Mouse (Mus musculus) gastrocnemius, postnatal 36 days (tissue): Measurements from ENCODE around the gene Ush1g. TPM values are rescaled to one million over a fixed set of nuclear protein-coding genes. Genes with fewer than 3 reads are reported as not detected.

Source experiments
- DNase-seq, 2 experiments: peaks; one replicate each; pipeline ENCODE4 v3.0.0; 2022
- intact Hi-C: fragments of 180-260 bp; cut with DNase I; formaldehyde crosslinking; loops from one replicate; pipeline ENCODE4 v1.15.1; 2025
- long read RNA-seq, 2 experiments: library from polyadenylated mRNA; stranded (forward); transcript quantifications; one replicate each; pipeline ENCODE4 v2.0.0; 2021
- total RNA-seq, 2 experiments: library from RNA; stranded (reverse); gene quantifications; 2 replicates each; pipeline ENCODE4 v1.2.3; 2021

The Ush1g gene
- 1 to 10 TPM in 1 of 2 experiments, under 1 TPM in 1; 0.72 to 1.3 TPM for total RNA-seq
- long read RNA-seq, experiment 1 = 0 reads
- long read RNA-seq, experiment 2, partial matches to known transcripts = 1 of 1 reads
- long read RNA-seq, experiment 2, other reads (novel, unspliced or antisense) = 0 of 1 reads

DNA sequence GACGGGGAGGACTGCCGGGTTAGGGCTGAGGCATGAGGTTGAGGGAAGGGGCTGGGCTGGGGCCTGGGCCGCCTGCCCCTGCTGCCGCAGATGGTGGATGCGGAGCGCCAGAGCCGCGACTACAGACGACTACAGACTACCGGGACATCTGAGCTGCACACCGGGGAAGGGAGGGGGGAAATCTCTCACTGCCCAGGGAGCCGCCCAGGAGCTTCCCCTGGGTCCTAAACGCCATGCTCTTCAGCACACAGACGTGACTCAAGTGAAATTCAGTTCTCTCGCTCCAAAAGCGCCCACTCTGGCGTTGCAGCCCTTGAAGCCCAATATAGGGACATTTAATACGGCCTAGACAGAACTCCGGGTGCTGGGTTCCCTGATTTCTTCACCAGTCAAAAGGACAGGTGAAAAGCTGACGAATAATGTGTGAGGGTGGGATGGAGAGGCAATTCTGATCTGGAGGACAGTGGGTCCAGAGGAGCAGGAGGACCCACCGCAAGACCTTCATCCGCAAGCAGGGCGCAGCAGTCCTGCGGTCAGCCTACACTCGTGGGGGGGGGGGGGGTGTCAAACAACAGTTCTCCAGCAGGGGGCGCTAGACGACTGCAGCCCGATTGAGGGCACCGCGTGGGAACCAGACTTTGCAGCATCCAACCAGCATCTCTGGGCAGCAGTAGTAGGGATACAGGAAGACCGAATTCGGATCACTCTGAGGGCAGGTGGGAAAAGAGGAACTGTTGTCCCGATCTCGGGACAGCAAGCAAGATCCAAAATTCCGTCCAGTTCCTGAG lies at the start of gene Ush1g:
Gene Ush1g (minus strand): TSS at position 136 of the 788 bp plus-strand sequence.
- intact Hi-C loops = loop anchor here (1.0 kb wide), 1 partner anchor 32 kb away; no protein-coding TSS in a partner anchor
- peak in 1 of 2 experiments; percentile 40 for DNase-seq

DNA sequence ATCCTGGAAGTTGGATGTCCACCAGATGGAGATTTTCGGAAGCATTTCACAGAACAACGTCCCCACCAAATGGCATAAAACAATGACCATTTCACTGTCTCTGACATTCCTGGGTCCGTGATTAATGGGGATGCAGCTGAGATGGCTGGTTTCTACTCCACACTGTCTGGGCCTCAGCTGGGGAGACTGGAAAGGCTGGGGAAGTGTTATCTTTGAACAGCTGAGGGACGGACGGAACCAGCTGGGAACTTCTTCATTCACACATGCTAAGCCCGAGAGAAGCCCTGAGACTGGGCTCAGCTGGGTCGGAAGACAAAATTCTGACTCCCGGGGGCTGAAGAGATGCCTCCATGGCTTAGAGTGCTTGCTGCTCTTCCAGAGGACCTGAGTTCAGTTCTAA lies 49.5 kb upstream of the Ush1g start:
- no peak for DNase-seq
- intact Hi-C loops = no loop called here

DNA sequence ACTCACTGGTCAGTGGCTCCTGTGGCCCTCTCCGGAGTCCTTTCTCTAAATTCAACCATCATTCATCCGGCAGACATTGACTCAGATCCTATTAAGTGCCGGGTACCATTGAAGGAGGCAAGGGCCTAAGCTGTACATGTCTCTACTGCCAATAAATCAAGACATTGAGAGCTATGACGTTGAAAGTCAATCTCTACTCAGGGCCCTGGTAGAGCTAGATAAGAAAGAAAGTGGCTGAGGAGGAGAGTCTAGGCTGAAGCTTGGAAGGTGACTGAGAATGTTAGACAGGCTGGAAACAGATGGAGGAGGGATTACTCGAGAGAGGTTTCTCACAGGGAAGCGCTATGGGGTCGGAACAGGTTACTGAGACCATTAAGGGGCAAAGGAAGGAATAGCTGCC lies 48.5 kb upstream of the Ush1g start:
- DNase-seq = no peak
- intact Hi-C loops = no loop called here

DNA sequence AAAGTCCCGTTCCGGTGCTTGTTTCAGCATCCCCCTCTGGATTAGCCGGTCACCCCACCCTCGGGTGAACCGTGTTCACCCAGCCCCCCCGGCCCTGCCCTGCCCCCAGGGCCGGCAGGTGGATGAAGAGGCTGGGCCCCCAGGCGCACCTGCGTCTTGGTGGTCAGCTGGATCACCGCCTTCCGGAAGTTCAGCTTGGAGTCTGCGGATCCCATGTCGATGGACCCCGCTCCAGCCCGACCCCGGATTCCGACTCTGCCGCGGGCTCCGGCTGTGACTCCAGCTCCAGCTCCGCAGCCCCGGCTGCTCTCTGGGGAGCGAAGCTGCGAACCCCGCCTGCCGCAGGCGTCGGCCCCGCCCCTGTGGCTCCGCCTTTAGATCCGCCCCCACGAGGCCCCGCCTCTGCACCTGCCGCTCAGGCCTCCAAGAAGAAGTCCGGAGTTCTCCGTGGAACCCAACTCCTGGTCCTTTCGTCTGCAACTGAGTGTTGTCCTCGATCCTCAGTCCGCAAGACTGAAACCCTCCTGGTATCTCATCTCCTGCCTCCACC lies 45.6 kb upstream of the Ush1g start, which contains the start of gene Hid1:
Gene Hid1 (minus strand): TSS at position 362 of the 550 bp plus-strand sequence.
- peak; percentile 65 to 70 for DNase-seq
- intact Hi-C loops = no loop called here

DNA sequence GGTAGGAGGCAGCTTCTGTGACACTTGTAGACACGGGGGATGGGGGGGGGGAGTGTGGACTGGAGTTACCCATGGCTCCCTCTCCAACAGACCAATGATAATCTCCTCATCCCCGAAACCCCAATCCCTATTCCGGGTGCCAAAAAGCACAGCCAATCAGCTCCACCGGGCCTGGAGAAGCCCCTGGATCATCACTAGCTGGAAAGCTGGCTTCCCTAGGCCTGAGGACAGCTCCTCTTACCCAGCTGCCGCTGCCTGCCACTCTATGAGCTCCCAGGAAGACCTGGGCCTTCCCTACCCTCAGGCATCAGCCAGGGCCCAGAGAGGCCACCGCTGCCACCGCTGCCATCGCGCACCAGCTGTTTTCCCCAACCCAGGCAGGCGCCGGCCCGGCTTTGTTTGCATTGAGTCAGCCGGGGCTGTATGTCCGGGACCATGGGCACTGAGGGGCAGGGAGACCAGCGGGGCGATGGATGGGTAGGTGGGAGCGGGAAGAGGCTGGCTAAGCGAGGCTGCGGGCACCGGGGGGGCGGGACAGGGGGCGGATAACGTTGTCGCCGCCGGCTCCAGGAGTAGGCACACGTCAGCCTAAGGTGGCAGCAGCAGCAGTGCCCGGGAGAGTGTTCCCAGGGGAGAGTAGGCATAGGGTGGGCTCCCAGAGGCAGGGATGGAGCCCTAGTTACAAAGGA lies 45.0 kb upstream of the Ush1g start:
- intact Hi-C loops = no loop called here
- DNase-seq = no peak

DNA sequence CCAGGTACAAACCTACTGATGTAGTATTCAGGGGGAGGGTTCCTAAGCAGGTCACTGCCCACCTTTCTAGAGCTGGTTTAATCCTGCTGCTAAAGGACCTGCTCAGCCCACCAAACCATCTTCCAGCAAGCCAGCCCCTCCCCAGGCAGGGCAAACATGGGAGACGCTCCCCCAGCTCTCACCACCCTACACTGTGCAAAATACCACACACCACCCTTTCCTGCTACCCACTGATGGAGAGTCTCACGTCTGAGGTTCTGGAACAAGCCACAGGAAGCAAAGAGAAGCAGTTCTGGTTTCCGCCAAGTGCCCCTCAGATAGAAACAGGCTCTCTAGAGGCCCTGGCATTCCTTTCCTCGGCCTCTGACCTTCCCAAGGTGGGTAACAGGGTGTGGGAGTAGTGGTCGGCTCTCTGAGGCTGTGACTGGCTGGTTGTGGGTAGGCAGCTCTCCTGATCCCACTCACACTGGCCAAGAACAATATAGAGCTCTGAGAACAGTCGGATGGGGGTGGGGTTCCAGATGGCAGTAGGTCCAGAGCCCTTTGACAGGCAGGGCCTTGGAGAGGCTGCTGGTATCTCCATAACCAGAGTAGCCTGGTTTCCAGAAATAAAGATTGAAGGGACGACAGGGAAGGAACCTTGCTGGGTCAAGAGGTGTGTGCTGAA lies 44.3 kb upstream of the Ush1g start:
- intact Hi-C loops = no loop called here
- DNase-seq = no peak

DNA sequence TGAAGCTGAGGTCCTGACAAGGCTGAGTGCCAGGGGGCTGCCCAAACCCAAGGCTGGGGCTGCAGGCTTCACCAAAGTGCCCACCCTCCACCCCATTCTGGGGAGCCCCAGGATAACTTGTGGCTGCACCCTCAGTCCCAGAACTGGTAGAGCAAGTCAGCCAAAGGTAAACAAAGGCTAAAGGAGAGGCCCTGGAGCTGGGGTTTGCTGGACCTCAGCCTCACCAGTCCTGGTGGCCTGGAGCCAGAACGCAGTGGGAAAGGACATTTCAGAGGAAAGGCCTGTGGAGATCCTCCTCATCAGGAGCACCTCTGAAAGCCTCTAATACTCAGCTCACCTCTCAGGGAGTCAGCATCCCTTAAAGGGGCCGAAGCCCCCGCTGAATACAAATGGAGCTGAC lies 42.3 kb upstream of the Ush1g start:
- no peak for DNase-seq
- intact Hi-C loops = no loop called here

DNA sequence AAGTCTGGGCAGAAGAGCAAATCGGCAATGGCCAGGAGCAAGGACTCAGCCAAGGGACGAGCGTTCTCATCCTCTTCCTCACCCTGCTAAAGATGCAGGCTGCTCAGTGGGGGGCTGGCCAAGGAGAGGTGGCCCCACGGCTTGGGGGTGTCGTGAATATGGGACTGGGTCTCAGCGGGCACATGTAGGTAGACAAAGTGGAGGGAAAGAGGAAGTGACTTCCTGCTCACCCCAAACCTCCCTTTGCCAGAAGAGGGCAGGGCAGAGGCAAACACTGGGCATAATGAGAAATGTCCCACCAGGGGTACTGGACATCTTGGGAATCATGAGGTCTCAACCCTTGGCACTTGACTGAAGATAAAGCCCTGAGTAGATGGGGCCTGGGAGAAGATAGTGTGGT lies 37.9 kb upstream of the Ush1g start:
- intact Hi-C loops = loop anchor here (1.0 kb wide), 1 partner anchor 112 kb away; no protein-coding TSS in a partner anchor

DNA sequence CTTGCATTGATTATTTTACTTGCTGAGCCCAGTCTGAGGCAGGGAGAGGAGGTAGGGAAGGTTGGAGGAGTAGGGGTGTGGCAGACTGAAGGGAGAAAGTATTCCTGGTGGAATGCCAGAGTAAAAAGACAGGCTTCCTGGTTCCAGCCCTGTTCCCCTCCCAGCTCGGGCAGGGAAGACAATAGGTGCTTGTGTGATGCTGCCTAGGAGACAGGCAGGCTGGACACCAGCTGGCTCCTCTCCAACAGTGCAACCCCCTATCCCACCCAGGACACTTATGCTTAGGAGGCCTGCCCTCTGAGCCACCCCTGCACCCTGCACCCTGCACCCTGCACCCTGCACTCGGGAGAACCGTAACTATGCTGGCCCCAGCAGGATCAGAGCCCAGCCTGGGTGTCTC lies 37.5 kb upstream of the Ush1g start:
- intact Hi-C loops = loop anchor here (1.0 kb wide), 1 partner anchor 112 kb away; no protein-coding TSS in a partner anchor
- DNase-seq = no peak

More for the DNA sequence above, 37.9 kb upstream of the Ush1g start:
- DNase-seq = no peak

DNA sequence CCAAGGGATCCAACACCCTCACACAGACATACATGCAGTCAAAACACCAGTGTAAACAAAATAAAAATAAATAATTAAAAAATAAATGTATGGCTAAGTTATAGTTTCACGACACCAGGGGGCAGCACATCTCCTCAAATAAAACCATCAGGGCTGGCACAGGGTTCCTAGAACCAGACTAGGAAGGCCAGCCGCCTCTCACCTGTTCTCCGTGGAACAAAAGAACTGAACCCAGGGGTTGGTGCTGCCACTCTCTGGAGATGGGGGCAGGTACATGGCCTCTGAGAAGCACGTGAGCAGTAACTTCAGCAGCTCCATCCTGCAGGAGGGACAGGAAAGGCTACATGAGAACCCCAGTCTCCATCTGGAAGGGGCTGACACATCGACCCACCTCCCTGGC lies 36.6 kb upstream of the Ush1g start:
- intact Hi-C loops = no loop called here
- peak in 1 of 2 experiments; percentile 58 for DNase-seq

DNA sequence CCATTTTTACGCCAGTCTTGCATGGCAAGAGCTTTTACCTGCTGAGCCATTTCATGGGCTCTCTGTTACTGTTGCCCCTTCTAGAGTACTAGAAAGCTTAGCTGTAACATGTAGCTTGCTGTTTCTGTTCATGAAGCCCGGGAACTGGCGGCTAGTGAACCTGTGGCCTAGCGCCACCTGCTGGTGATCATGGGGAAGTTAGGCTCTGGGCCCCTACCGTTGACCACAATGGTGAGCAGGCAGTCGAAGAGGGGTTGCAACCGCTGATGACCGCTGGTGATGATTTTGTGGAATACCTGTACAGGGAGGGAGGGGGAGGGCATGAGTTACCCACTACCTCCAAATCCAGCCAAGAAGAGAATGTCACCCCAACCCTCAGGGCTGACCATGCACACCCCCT lies 32.3 kb upstream of the Ush1g start:
- DNase-seq = peak; percentile 40 to 48
- intact Hi-C loops = loop anchor here (1.0 to 5.0 kb wide), 2 partner anchors 32 to 152 kb away; partner anchors contain the start of gene Ush1g

DNA sequence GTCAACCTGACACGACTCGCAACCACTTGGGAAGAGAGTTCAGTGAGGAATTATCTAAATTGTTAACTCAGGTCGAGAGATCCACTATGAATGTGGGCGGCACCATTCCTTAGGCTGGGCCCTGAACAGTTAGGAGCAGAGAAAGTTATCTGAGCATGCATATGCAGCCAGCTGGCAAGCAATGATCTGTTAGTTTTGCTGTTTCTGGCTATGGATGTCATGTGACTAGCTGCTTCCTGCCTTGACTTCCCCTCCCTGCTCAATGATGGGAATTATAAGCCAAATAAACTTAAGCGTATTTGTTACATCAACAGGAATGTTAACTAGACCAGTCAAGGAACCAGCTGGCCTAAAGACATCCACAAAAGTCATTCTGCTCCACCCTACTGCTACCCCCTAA lies 31.5 kb upstream of the Ush1g start:
- no peak for DNase-seq
- intact Hi-C loops = loop anchor here (5.0 kb wide), 1 partner anchor 151 kb away; no protein-coding TSS in a partner anchor

DNA sequence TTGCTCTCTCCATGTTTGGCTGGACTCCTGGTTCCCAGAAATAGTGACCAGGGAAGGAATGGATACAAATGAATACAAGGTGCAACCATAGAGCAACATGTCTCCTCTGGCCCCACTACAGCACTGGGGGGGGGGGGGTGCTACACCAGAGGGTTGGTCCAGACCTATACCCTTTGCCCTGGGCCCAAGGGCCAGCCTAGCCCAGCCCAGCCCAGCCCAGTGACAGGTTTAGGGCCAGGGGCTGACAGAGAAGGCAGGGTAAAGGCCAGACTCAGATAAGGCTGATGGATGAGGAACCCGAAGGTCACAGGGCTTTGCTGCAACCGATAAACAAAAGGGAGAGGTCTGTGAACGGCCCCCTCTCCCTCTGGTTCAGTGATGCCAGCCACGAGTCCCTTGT lies 28.1 kb upstream of the Ush1g start:
- intact Hi-C loops = loop anchor here (5.0 kb wide), 1 partner anchor 148 kb away; no protein-coding TSS in a partner anchor
- DNase-seq = no peak

DNA sequence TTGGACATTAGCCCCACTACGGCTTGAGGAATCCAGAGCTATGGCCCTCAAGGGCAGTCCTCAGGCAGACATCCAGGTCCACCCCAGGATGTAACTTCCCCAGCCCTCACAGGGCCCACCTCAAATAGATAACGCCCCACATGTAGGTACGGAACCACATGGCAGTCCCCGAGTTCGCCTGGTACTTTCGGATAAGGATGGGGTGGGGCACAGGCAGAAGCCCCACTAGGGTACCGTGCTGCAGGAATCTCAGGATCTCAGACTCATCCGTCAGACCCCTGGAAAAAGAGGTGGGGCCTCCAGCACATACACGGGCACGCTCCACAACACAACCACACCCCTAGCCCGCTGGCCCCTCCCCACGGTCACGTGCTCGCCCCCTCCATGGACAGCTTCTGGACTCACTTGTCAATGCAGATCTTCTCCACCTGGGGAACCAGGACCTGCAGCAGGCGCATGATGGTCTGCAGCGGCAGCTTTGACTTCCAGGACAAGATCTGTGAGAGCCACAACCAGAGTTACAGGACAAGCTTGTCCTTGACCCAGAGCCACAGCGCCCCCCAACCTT lies 26.9 kb upstream of the Ush1g start:
- intact Hi-C loops = no loop called here
- DNase-seq = no peak

DNA sequence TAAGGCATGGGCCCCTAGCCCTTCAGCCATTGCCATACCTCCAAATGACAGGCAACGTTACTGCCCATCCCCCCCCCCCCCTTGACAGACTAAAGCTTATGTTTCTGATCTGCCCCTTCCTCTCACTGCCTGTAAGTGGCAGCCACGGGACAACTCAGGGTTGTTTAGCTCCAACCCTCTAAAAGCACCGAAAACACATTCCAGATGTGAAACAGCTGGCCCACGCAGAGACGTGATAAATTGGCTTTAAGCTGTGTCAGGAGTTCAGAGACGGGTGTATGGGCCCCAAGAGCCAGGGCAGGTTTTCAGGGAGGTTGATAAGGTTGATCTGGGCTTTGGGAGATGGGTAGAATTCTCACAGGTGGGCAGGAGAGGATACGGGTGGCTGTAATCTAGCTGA lies 23.7 kb upstream of the Ush1g start:
- no peak for DNase-seq
- intact Hi-C loops = no loop called here

DNA sequence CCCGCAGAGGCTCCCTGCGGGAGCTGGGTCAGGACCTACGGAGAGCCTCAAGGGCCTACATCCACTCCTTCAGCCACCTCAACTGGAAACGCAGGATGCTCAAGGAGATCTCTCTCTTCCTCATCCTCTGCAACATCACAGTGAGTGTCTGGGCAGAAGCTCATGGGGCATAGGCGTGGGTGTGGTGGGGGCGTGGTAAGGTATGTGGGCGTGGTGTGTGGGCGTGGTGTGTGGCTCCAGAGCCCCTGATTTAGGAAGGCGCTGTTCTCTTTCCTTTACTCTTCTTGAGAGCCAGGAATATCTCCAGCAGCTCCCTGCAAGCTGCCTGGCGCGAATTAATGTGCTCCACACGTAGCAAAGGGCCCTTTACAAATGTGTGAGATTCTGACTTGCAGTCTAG lies 23.1 kb upstream of the Ush1g start:
- no peak for DNase-seq
- intact Hi-C loops = no loop called here

DNA sequence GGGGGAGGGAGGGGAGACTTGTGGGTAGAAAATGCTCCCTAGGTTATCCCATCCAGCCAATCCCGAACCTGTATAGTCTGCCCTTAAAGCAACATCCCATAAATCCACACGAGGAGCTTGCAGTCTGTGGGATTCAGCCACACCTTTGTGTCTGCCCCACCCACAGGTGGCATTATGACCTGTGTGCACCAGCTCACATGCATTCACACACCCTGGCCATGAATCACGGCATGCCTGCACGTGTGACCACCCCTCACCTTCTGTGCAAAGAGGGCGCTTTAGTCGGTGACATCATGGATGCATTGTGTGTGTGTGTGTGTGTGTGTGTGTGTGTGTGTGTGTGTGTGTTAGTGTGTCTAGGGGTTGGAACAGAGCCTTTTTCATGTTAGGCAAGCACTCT lies 20.0 kb upstream of the Ush1g start:
- no peak for DNase-seq
- intact Hi-C loops = no loop called here

DNA sequence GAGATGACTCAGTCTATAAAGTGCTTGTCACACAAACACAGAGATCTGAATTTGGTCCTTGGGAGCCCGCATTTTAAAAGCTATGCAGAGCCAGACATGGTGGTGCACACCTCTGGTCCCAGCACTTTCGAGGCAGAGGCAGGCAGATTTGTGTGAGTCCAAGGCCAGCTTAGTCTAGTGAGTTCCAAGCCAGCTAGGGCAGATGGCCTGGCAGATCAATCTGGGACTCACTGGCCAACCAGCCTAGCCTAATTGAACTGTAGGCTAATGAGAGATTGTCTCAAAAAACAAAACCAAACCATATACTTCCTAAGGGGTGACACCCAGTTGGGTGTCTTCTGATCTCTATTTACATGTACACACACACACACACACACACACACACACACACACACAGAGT lies 19.4 kb upstream of the Ush1g start:
- intact Hi-C loops = no loop called here
- DNase-seq = no peak

DNA sequence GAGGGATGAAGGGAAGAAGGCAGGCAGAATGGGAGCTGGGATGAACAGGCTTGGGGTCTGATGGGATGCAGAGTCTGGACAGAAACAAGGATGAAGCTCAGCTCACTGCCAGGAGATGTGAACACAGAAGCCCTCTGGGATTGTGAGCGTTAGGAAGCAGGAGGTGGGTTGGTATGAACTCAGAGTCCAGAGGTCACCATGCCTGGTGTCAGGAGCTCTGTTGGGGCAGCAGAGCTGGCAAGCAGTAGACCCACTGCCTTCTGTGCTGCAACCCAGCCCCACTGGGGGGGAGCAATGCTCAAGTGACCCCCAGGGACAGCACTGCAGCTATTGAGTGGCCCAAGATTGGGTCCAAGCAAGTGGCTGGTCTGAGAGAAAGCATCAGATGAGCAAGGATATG lies 16.0 kb upstream of the Ush1g start:
- intact Hi-C loops = no loop called here

DNA sequence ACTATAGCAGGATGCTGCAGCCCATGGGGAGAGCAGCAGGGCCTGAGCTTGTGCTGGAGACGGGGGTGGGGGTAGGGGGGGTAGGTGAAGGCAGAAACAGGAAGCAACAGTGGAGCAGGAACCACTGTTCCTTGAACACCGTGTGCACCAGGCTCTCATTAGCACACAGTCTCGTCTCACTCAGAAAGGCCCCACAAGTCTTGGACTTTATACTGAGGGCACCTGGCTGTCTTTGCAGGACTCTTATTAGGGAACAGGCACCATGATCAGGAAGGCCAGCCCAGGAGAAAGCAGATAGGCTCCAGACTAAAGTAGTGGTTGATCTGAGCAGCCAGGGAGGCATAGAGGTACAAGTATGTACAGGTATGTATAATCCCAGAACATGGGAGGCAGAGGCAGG lies 15.5 kb upstream of the Ush1g start:
- intact Hi-C loops = no loop called here
- no peak for DNase-seq

More for the DNA sequence above, 16.0 kb upstream of the Ush1g start:
- DNase-seq = no peak
